Mouse (Mus musculus) urinary bladder, postnatal 4 days (tissue): ENCODE measurements around the gene Tmod3.
A peak's percentile ranks its signal among the peaks of the same experiment; 100 is the strongest.
"Not testable (repeated sequence)": the region's sequence is repeated elsewhere in the genome, so short reads cannot be mapped to it uniquely, and the experiment has no call there.

ENCODE experiments used
- DNase-seq, 2 experiments: peaks; one replicate each; pipeline ENCODE4 v3.0.0; 2021 to 2022; ENCODE audit warnings: low spot score in 2 of 2

Tmod3 gene

GRCm38 (mm10) chr9:75553719-75554118 is 5.7 kb downstream of the Tmod3 start:
- DNase-seq = no peak

- no peak for DNase-seq
Observed at GRCm38 (mm10) chr9:75551342-75551741, 8.1 kb downstream of the Tmod3 start.

GRCm38 (mm10) chr9:75549010-75549409 is 10.4 kb downstream of the Tmod3 start:
- DNase-seq = no peak

GRCm38 (mm10) chr9:75546885-75547553 is 12.4 kb downstream of the Tmod3 start:
- peak; percentile 67 to 89 for DNase-seq

GRCm38 (mm10) chr9:75545514-75545913 is 13.9 kb downstream of the Tmod3 start:
- no peak for DNase-seq

GRCm38 (mm10) chr9:75541497-75541896 is 18.0 kb downstream of the Tmod3 start:
- DNase-seq = peak in 1 of 2 experiments; percentile 28

GRCm38 (mm10) chr9:75536422-75536821 is 23.0 kb downstream of the Tmod3 start:
- DNase-seq = no peak

- DNase-seq = no peak
Observed at GRCm38 (mm10) chr9:75534431-75534962, 25.0 kb downstream of the Tmod3 start.

GRCm38 (mm10) chr9:75532989-75533388 is 26.5 kb downstream of the Tmod3 start:
- DNase-seq = not testable (repeated sequence)

GRCm38 (mm10) chr9:75532461-75532860 is 27.0 kb downstream of the Tmod3 start:
- no peak for DNase-seq

GRCm38 (mm10) chr9:75529358-75529757 is 30.1 kb downstream of the Tmod3 start:
- no peak for DNase-seq

- no peak for DNase-seq
Observed at GRCm38 (mm10) chr9:75528096-75528495, 31.4 kb downstream of the Tmod3 start.

- no peak for DNase-seq
Observed at GRCm38 (mm10) chr9:75527368-75528059, 31.9 kb downstream of the Tmod3 start.

- DNase-seq = no peak
Observed at GRCm38 (mm10) chr9:75523646-75524045, 35.8 kb downstream of the Tmod3 start.

GRCm38 (mm10) chr9:75522217-75522616 is 37.2 kb downstream of the Tmod3 start:
- no peak for DNase-seq

GRCm38 (mm10) chr9:75521788-75522187 is 37.7 kb downstream of the Tmod3 start:
- DNase-seq = no peak

- DNase-seq = no peak
Observed at GRCm38 (mm10) chr9:75520940-75521339, 38.5 kb downstream of the Tmod3 start.

- DNase-seq = no peak
Observed at GRCm38 (mm10) chr9:75517751-75518150, 41.7 kb downstream of the Tmod3 start.

GRCm38 (mm10) chr9:75515464-75516113 is 43.9 kb downstream of the Tmod3 start:
- no peak for DNase-seq

GRCm38 (mm10) chr9:75511236-75511939 is 48.1 kb downstream of the Tmod3 start:
- DNase-seq = no peak

- DNase-seq = no peak
Observed at GRCm38 (mm10) chr9:75504311-75504710, 55.1 kb downstream of the Tmod3 start.

- DNase-seq = no peak
Observed at GRCm38 (mm10) chr9:75498571-75498970, 60.9 kb downstream of the Tmod3 start.
